8 mouse cellular contexts compared by ENCODE assay signal in the genomic region with DNA sequence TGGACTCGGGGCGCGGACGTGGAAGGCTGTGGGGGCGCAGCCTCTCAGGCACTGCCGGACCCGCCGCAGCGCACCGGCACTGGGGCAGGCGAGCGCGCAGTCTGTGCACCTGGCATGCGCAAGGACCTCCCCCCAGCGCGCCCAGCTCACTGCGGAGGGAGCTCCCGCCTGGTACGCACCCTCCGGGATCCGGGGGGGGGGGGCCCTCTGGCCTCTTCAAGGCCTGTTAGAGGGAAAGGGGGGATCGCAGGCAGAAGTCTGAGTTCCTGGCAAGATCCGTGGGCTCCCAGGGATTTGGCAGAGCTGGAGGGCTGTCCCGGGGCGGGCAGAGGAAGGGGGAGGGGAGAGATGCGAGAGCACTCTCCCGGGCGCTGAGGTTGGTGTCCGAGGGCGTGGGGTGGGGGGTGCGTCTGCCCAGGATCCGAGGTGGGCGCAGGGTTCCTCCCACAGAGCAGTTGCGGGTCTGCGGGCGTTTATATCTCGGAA. TPM values are rescaled to one million over a fixed set of nuclear protein-coding genes. Genes with fewer than 3 reads are reported as not detected.
DNase-seq lines count a peak whose midpoint lies in the region; ATAC-seq and TF ChIP-seq lines count a peak whose summit lies in the region.

No protein-coding gene starts in this region.

- H3K4me2 ChIP-seq in hindbrain, embryonic 12.5 days (replicated peaks), result peak overlapping the region; percentile 80
- H3K4me2 ChIP-seq in liver, embryonic 16.5 days (ENCODE audit: low read depth, low read length), result peak overlapping the region; percentile 56

- 22% methylated on average over 21 of the region's 37 CpGs for WGBS in hindbrain, embryonic 12.5 days
- 19% methylated on average over 19 of the region's 37 CpGs for WGBS in liver, embryonic 16.5 days (ENCODE audit: insufficient replicate concordance)

- peak overlapping the region; percentile 79 for H3K4me3 ChIP-seq in gastrocnemius, adult 2 months
- H3K4me3 ChIP-seq in C2C12 (ENCODE audit: insufficient read depth, poor library complexity, severe bottlenecking), result peak overlapping the region; percentile 44
- H3K4me3 ChIP-seq in hindbrain, embryonic 12.5 days, result peak overlapping the region; percentile 53
- peak overlapping the region; percentile 40 for H3K4me3 ChIP-seq in liver, embryonic 16.5 days (ENCODE audit: low read depth, low read length)

- peaks cover 40% of the 10 kb centered on the region for H3K79me3 ChIP-seq in C2C12 (ENCODE audit: low read depth)

- intact Hi-C loops in gastrocnemius, adult 2 months (cut with DNase I), result no loop called here
- intact Hi-C loops in gastrocnemius, postnatal 14 days (cut with DNase I; ENCODE audit: low total_unique reads), result no loop called here

- peak; percentile 9; the same call in 1 of the 2 replicates for ATAC-seq in hindbrain, embryonic 12.5 days (ENCODE audit: low FRiP score)
- no peak for ATAC-seq in liver, embryonic 16.5 days (ENCODE audit: low read depth)
- ATAC-seq in inflammation-experienced regulatory T-cells, adult 6 months, result no peak

- H3K9ac ChIP-seq in hindbrain, embryonic 12.5 days, result peak overlapping the region; percentile 57
- H3K9ac ChIP-seq in liver, embryonic 16.5 days (ENCODE audit: low read depth, low read length), result no peak overlapping the region

- TF ChIP-seq CTCF in gastrocnemius, adult 2 months (IDR thresholded peaks at IDR 0.05), result no peak
- no peak for TF ChIP-seq CTCF in C2C12 (IDR thresholded peaks at IDR 0.05; ENCODE audit: control insufficient read depth, insufficient read depth, insufficient read length)

- H3K27me3 ChIP-seq in C2C12 (ENCODE audit: control insufficient read depth, insufficient read depth, insufficient read length), result no peaks in the 10 kb centered on the region
- H3K27me3 ChIP-seq in hindbrain, embryonic 12.5 days, result peaks cover 11% of the 10 kb centered on the region
- peaks cover 66% of the 10 kb centered on the region for H3K27me3 ChIP-seq in liver, embryonic 16.5 days (ENCODE audit: control insufficient read depth, insufficient read depth, low read depth, low read length)

- peaks cover 9% of the 10 kb centered on the region for H3K36me3 ChIP-seq in C2C12 (ENCODE audit: control insufficient read depth, insufficient read depth)
- no peaks in the 10 kb centered on the region for H3K36me3 ChIP-seq in hindbrain, embryonic 12.5 days
- H3K36me3 ChIP-seq in liver, embryonic 16.5 days (ENCODE audit: control insufficient read depth, insufficient read depth), result no peaks in the 10 kb centered on the region

- peak overlapping the region; percentile 80 for H3ac ChIP-seq in C2C12 (ENCODE audit: control insufficient read depth, insufficient read length, low read depth)

- DNase-seq in gastrocnemius, adult 2 months, result peak; percentile 37
- no peak for DNase-seq in gastrocnemius, postnatal 14 days
- DNase-seq in embryo, embryonic 11 days, result peak; percentile 43
- no peak for DNase-seq in frontal cortex, postnatal 25 days (ENCODE audit: low spot score in 2 of 2)

- no peaks in the 10 kb centered on the region for H3K4me1 ChIP-seq in hindbrain, embryonic 12.5 days
- no peaks in the 10 kb centered on the region for H3K4me1 ChIP-seq in liver, embryonic 16.5 days (ENCODE audit: control insufficient read depth, low read depth, low read length)

- H3K27ac ChIP-seq in gastrocnemius, adult 2 months, result peak overlapping the region; percentile 82
- peak overlapping the region; percentile 55; the same call in 1 of the 2 replicates for H3K27ac ChIP-seq in hindbrain, embryonic 12.5 days
- no peak overlapping the region for H3K27ac ChIP-seq in liver, embryonic 16.5 days (ENCODE audit: low read length)

- peaks cover 60% of the 10 kb centered on the region for H3K79me2 ChIP-seq in C2C12 (ENCODE audit: control insufficient read depth, insufficient read depth)

- no peaks in the 10 kb centered on the region for H3K9me3 ChIP-seq in hindbrain, embryonic 12.5 days (replicated peaks)
- no peaks in the 10 kb centered on the region for H3K9me3 ChIP-seq in liver, embryonic 16.5 days (replicated peaks; ENCODE audit: control insufficient read depth, low read length)

TF ChIP-seq in C2C12, 6 proteins besides CTCF, POLR2A, EP300 and RAD21:
- no peak for TF ChIP-seq CEBPB (IDR thresholded peaks at IDR 0.05; ENCODE audit: low read depth)
- TF ChIP-seq MAX (IDR thresholded peaks at IDR 0.05), result no peak
- no peak for TF ChIP-seq MYOD1 (IDR thresholded peaks at IDR 0.05; ENCODE audit: control insufficient read depth, insufficient read length, low read depth)
- no peak for TF ChIP-seq USF1 (IDR thresholded peaks at IDR 0.05; ENCODE audit: low read depth)
- no peak for TF ChIP-seq FOSL1 (IDR thresholded peaks at IDR 0.05; ENCODE audit: insufficient read depth, low read length, poor library complexity, severe bottlenecking)
- TF ChIP-seq MYOG (IDR thresholded peaks at IDR 0.05; ENCODE audit: control insufficient read depth, extremely low read depth, insufficient read length), result no peak

RNA-seq across cellular contexts. Expression of a gene that starts 1.1 kb away (rescaled TPM):
- total RNA-seq in gastrocnemius, adult 2 months (2021), result 1 to 10 TPM; 3.1 to 4.4 TPM
- total RNA-seq in gastrocnemius, postnatal 14 days (2021), result 1 to 10 TPM; 6.1 to 8.2 TPM
- polyA plus RNA-seq in C2C12 (2012; fragmentation: generic; extraction: Trizol), result 8.8 TPM
- polyA plus RNA-seq in hindbrain, embryonic 12.5 days (2016; fragmentation: Nextera tagmentation; extraction: Ambion mirVana), result 7.4 and 9.4 TPM in 2 replicates
- 0.27 and 0.33 TPM in 2 replicates for polyA plus RNA-seq in liver, embryonic 16.5 days (2015; fragmentation: Nextera tagmentation; extraction: Ambion mirVana)
- polyA plus RNA-seq in inflammation-experienced regulatory T-cells, adult 6 months (2017; shearing (Covaris generic)), result not detected

Comparison
In these comparisons a context has a peak if more than half of its experiments do, and no peak if none do; other contexts are left out.
1. DNase-seq: peak in gastrocnemius, adult 2 months (single experiment) and embryo, embryonic 11 days (single experiment); none in gastrocnemius, postnatal 14 days (single experiment) and frontal cortex, postnatal 25 days (0 of 2).
2. Peak in every context shown above with its lines, with median percentiles within 50 percentile points of each other: H3K4me3 ChIP-seq.